Mouse (Mus musculus): ENCODE measurements at regions not wholly inside any gene's neighbourhood (a gene's known extent, or its start where the extent isn't known, plus 50 kb on each side); places are given as distances from the start of the nearest gene placed in this dataset.
"Not testable (repeated sequence)": the region's sequence is repeated elsewhere in the genome, so short reads cannot be mapped to it uniquely, and the experiment has no call there.

GRCm38 (mm10) chr9:86092998-86093397, 250.8 kb downstream of the Tpbg start:
- DNase-seq (ENCODE audit: low spot score in 2 of 2) = no peak

GRCm38 (mm10) chr9:86095460-86095859, 253.3 kb downstream of the Tpbg start:
- no peak for DNase-seq (ENCODE audit: low spot score in 2 of 2)

DNA sequence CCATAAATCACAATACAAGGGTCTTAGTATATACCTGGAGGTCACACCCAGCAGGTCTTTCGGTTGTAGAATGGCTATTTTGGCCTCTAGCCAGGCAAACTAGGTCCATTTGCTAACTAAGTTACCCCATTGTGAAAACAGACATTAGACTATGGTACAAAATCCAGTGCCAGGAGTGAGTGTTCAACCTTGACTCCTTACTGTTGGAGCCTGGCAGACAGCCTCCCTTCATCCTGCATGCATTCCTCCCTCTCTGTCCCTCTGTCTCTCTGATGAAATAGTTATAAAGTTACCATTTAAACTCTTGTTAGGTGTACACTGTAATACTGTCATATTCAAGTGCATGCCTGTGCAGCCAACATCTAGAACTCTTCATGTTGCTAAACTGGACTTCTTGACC, 254.1 kb downstream of the Tpbg start:
- no peak for DNase-seq (ENCODE audit: low spot score in 2 of 2)

GRCm38 (mm10) chr9:86099325-86099724, 257.1 kb downstream of the Tpbg start:
- DNase-seq (ENCODE audit: low spot score in 2 of 2) = no peak

DNA sequence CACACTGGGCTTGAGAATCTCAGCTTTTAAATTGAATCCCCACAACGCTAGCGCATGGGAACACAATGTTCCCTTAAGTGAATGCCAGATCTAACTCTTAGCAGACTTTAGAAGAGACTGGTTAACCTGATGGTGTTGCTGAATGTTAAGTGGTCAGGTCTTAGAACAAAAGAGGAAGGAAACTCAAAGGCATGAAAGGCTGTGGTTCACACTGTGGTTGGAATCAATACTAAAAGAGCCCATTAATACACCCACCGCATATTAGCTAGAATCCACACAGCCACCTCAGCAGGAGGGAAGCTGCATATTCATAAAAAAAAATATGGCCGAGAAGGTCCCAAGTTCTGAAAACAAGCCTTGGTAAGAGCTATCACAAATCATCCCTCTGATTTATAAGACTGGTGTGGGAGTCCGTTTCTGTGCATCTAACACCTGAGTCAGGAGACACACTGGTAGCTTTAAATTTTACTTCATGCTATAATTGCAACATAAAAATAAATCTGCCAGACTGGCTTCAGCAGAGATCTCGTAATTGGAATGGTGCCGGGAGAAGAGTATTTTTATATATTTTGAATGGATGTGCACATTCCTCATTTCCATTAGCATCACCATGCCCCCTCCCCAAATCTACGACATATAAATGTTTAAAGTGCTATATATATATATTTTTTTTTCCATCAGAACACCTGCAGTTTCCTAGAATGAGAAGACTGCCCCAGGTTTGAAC, 259.3 kb downstream of the Tpbg start:
- no peak for DNase-seq (ENCODE audit: low spot score in 2 of 2)

DNA sequence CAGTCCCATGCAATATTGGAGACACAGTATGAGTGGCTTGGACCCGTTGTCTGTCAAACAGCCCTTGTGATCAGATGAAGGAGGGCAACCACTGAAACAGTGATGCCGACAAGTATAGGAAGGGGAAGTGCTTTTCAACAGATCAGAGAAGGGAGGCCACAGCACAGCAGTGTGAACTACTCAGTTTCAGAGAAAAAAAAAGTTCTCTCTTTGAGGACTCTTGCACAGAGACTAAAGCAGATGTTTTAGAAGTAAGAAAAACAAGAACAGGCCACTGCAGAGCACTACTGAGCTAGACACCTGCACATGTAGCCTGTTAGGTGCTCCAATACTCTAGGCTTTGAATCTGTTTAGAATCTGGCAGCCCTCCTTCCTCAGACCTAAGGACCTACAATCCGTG, 261.4 kb downstream of the Tpbg start:
- no peak for DNase-seq (ENCODE audit: low spot score in 2 of 2)

DNA sequence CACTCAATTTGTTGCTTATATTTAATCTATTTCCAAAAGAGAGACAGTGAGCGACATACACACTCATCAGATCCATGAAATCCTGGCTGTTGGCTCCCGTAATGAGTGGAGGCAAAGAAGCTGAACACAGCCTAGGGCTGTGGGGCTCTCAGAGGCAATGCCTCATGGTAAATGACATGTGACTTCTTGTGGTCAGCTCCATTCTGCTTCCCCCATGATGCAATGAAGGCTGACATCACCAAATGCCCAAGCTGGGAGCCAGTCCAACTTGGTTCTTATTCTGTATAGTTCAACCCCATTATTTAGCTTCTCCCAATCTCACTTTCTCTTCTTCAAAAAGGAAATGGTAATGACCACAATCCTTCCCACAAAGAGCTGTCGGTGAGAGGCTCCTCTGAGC, 262.5 kb downstream of the Tpbg start:
- DNase-seq (ENCODE audit: low spot score in 2 of 2) = no peak

DNA sequence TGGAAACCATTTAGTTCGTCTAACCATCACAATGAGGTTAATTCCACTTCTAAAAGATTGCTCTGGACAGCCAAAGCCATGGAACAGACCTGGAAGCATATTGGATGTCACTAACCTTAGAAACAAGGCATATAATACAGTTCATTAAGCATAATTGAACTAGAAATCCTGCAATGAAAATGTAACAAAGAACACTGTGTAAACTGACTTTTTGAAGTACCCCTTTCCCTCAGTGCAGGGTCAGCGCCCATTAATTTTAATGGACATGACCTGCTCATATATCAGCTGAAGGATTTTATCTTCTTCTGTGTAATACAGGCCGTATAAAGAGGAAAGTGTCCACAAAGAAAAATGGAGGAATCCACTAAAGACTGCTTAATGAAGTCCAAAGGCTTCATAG, 263.7 kb downstream of the Tpbg start:
- DNase-seq (ENCODE audit: low spot score in 2 of 2) = no peak

GRCm38 (mm10) chr9:86109906-86110305, 267.7 kb downstream of the Tpbg start:
- DNase-seq (ENCODE audit: low spot score in 2 of 2) = no peak

- DNase-seq (ENCODE audit: low spot score in 2 of 2) = no peak
Measured at GRCm38 (mm10) chr9:86119370-86119769, 277.2 kb downstream of the Tpbg start.

DNA sequence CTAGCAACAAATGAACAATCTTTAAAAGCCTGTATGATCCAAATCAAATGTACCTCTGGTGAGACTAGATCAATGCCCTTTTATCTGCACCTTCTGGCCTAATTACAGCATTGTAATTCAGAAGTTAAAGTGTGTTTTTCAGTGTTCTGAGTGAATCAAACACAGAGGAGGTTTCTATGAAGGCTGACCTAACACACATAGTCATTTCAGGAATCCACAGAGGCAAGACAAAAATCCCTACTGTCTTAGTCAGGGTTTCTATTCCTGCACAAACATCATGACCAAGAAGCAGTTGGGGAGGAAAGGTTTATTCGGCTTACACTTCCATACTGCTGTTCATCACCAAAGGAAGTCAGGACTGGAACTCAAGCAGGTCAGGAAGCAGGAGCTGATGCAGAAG, 293.4 kb downstream of the Tpbg start:
- DNase-seq (ENCODE audit: low spot score in 2 of 2) = not testable (repeated sequence)

- no peak for DNase-seq (ENCODE audit: low spot score in 2 of 2)
Measured at GRCm38 (mm10) chr9:86145903-86146302, 303.7 kb downstream of the Tpbg start.

DNA sequence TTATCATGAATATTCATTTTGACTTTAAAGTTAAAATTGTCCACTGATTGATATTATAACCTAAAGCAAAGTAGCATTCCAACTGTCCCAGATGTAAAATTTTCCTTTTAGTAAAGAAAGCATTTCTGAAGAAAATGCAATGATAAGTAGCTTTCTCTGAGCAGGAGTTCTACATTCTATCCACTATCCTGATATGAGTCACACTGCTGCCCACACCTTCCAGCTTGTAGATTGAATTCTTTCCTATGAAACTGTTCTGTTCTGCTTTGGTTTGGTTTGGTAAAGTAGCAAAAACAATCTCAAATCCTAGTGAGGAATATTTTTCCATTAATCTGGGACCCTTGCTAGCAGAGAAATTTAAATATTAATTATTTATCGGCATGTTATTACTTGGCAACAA, 304.4 kb downstream of the Ube2cbp start:
- DNase-seq (ENCODE audit: low spot score in 2 of 2) = no peak

GRCm38 (mm10) chr9:86166362-86167067, 298.2 kb downstream of the Ube2cbp start:
- DNase-seq (ENCODE audit: low spot score in 2 of 2) = no peak

DNA sequence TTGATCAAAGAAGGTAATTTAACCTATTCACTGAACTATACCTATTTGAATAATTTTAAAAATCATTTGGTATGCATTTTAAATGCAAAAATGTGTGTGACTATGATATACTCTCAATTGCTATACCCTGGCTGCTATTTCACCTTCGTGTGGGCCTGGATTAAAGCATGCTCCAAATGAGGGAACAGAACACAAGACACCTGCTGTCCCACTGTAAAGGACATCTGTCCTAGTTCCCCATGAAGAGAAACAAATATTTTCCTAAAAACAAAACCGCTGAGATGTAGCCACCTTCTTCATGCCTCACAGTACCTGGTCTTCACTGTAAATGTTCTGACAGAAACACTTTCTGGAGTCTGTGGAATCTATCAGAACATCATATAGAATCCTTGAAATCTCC, 294.0 kb downstream of the Ube2cbp start:
- DNase-seq (ENCODE audit: low spot score in 2 of 2) = no peak

GRCm38 (mm10) chr9:86186751-86187747, 277.7 kb downstream of the Ube2cbp start:
- no peak for DNase-seq (ENCODE audit: low spot score in 2 of 2)

DNA sequence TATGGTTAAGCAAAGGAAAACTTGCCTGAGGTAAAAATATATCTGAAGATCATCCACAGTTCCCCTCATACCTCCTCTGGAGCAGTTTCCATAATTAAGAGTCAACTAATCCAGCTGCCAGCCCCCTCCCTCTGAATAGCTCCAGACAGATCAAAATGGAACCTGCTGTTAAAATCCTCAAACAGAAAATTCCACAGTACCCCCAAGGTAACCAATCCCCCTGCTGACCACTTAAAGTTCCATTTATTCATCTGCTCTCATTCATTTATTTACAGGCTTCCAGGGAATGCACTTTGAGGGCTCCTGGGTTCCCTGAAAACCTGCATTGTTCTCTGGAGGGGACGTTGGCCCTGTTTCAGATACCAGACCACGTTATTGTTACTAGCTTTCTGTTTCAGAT, 275.9 kb downstream of the Ube2cbp start:
- DNase-seq (ENCODE audit: low spot score in 2 of 2) = no peak

GRCm38 (mm10) chr9:86205041-86205440, 259.7 kb downstream of the Ube2cbp start:
- no peak for DNase-seq (ENCODE audit: low spot score in 2 of 2)

GRCm38 (mm10) chr9:86208334-86208925, 256.3 kb downstream of the Ube2cbp start:
- DNase-seq (ENCODE audit: low spot score in 2 of 2) = no peak

DNA sequence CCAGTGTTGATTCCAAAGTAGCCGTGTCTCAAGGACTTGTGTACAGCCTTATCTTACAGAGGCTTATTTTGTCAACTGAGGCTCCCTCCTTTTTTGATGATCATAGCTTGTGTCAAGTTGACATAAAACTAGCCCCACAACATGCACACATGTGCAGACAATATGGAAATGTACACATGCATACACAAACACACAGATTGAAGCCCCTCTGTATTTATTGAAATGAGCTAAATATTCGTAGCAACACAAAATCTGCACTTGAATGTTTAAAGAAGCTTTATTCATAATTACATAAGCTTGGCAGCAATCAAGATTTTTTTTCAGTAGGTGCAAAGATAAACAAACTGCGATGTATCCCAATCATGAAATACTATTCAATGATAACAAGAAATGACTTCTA, 253.5 kb downstream of the Ube2cbp start:
- DNase-seq (ENCODE audit: low spot score in 2 of 2) = no peak

DNA sequence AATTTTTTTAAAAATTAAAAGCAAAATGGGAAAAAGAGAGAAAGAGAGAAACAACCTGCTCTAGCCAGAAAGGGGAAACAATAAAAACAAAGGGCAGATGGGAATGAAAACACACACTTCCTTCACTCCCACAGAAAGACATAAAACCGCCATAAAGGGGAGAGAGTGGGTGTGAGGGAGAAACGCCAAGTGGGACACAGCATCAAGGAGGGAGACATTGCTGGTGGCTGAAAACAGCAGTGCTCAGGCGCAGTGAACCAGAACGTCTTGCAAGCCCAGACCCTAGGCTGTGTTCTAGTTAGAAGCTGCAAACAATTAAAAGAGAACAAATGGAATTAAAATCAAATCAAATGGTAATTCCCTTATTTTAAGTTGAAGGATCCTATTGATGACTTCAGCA, 245.1 kb downstream of the Ube2cbp start:
- no peak for DNase-seq (ENCODE audit: low spot score in 2 of 2)

- DNase-seq (ENCODE audit: low spot score in 2 of 2) = no peak
Measured at GRCm38 (mm10) chr9:86224530-86224929, 240.2 kb downstream of the Ube2cbp start.

Data from frontal cortex, postnatal 14 days (tissue).